Mouse (Mus musculus) lung, postnatal 0 days (tissue): ENCODE measurements around the gene Tmem229b.

Experiments
- CTCF ChIP-seq: IDR thresholded peaks from 2 replicates; pipeline ENCODE4 v1.5.1; 2016; ENCODE audit warnings: antibody characterized with exemption, mild to moderate bottlenecking
- EP300 ChIP-seq: IDR thresholded peaks from 2 replicates; pipeline ENCODE4 v1.6.1; 2016; ENCODE audit warnings: antibody characterized with exemption, mild to moderate bottlenecking, control low read depth

DNA sequence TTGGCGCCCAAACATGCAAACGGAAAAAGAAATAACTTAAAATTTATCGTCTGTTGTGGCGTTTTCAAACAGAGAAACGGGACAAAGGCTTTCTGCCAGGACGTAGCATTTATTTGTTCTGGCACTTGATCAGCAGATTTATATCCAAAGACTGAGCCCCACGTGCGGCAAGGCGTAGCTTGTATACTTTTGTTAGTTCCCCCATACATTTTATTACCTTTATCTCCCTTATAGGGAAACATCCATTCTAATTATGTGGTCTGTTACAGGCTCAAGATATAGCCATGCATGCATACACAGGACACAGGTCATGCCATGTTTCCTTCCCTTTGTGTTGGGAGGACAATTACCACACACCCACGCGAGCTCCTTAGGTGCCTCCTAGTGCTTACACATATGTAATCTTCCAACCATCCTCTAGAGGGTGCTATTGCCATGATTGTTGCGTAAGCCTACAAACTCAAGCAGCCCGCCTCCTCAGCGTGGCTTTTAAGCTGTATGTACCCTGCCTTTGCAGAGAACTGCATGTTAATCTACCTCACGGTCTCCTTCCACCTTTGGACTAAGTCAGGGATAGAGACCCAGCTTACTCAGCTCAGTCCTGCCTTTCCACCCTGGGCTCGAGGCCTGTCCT lies 88.2 kb downstream of the Tmem229b start:
- TF ChIP-seq CTCF, result peak; percentile 94
- no peak for TF ChIP-seq EP300
